Mouse (Mus musculus) liver, adult 2 months (tissue): Measurements from ENCODE around the gene Dst. TPM values are rescaled to one million over a fixed set of nuclear protein-coding genes. Genes with fewer than 3 reads are reported as not detected.

Source experiments
- DNase-seq: peaks from one replicate; pipeline ENCODE4 v3.0.0-alpha.2; 2011; ENCODE audit warnings: low read depth, low spot score; ENCODE audit errors: extremely low read depth
- H3K27ac ChIP-seq: fragments of 200-500 bp; replicated peaks from 2 replicates; pipeline ENCODE4 v1.5.1; 2012; ENCODE audit warnings: low read depth, mild to moderate bottlenecking, control low read depth, inconsistent platforms, low read length; ENCODE audit not compliant: insufficient read depth
- H3K27me3 ChIP-seq: fragments of 200-500 bp; 2 replicates; pipeline ENCODE4 v1.6.1; 2012; ENCODE audit warnings: mild to moderate bottlenecking, moderate library complexity, low read length, inconsistent platforms; ENCODE audit not compliant: control insufficient read depth, insufficient read depth
- H3K36me3 ChIP-seq: fragments of 200-500 bp; 2 replicates; pipeline ENCODE4 v1.6.1; 2012; ENCODE audit warnings: low read length, inconsistent platforms; ENCODE audit not compliant: control insufficient read depth, insufficient read depth
- H3K4me1 ChIP-seq: fragments of 200-500 bp; 2 replicates; pipeline ENCODE4 v1.6.1; 2011; ENCODE audit warnings: low read length; ENCODE audit not compliant: control insufficient read depth, insufficient read depth
- H3K4me3 ChIP-seq: fragments of 200-500 bp; 2 replicates; pipeline ENCODE4 v1.5.1; 2011; ENCODE audit warnings: low read depth, mild to moderate bottlenecking, control low read depth, low read length, moderate library complexity; ENCODE audit not compliant: insufficient read depth
- H3K79me2 ChIP-seq: fragments of 200-500 bp; 2 replicates; pipeline ENCODE4 v1.6.1; 2012; ENCODE audit warnings: inconsistent platforms, mild to moderate bottlenecking, low read length, moderate library complexity; ENCODE audit not compliant: control insufficient read depth, insufficient read depth
- H3K9ac ChIP-seq: fragments of 200-500 bp; 2 replicates; pipeline ENCODE4 v1.6.1; 2012; ENCODE audit warnings: low read depth, mild to moderate bottlenecking, control low read depth, inconsistent platforms, low read length
- CTCF ChIP-seq: fragments of 200-500 bp; IDR thresholded peaks from 2 replicates; pipeline ENCODE4 v1.5.1; 2011; ENCODE audit warnings: low read depth, low read length, control low read depth
- POLR2A ChIP-seq: fragments of 200-500 bp; IDR thresholded peaks from 2 replicates; pipeline ENCODE4 v1.6.1; 2011; ENCODE audit warnings: low read length, control low read depth; ENCODE audit not compliant: insufficient read depth; ENCODE audit errors: extremely low read depth
- WGBS: fragments of 180-500 bp; shearing (Covaris S2); methylation state at CpG from one replicate; pipeline ENCODE4 v1.1.7; 2018; 5-methylcytosine and 5-hydroxymethylcytosine counted together
- polyA plus RNA-seq: library from polyadenylated mRNA; depleted of rRNA; stranded (reverse); fragments of >200 nt; gene quantifications from 2 replicates; pipeline ENCODE4 v1.2.3, GENCODE M21; 2012
- total RNA-seq: library from RNA; depleted of rRNA; stranded (reverse); fragments of >200 nt; gene quantifications from 2 replicates; pipeline ENCODE4 v1.2.3, GENCODE M21; 2014

Dst gene
- total and polyA plus RNA-seq, 2 experiments, result 10.5 to 53.6 TPM

GRCm38 (mm10) chr1:33943943-33944342 lies 35.9 kb downstream of the Dst start:
- 89% methylated on average over 2 of the region's 2 CpGs for WGBS
- Histone ChIP-seq H3K27me3 (no peaks in the 10 kb centered on the region), H3K27ac (no peak overlapping the region), H3K36me3 (no peaks in the 10 kb centered on the region), H3K4me3 (no peak overlapping the region), H3K9ac (no peak overlapping the region), H3K4me1 (no peaks in the 10 kb centered on the region), H3K79me2 (no peaks in the 10 kb centered on the region)
- no peak for DNase-seq
- peak; percentile 40 for TF ChIP-seq CTCF
- TF ChIP-seq POLR2A, result no peak

GRCm38 (mm10) chr1:33944977-33945750 lies 37.1 kb downstream of the Dst start:
- Histone ChIP-seq H3K36me3 (no peaks in the 10 kb centered on the region), H3K79me2 (no peaks in the 10 kb centered on the region), H3K9ac (no peak overlapping the region), H3K27ac (no peak overlapping the region), H3K4me1 (no peaks in the 10 kb centered on the region), H3K4me3 (no peak overlapping the region), H3K27me3 (no peaks in the 10 kb centered on the region)
- DNase-seq, result peak; percentile 22
- TF ChIP-seq POLR2A (no peak), CTCF (no peak)
- WGBS, result 16% methylated on average over 17 of the region's 17 CpGs

GRCm38 (mm10) chr1:33945756-33946155 lies 37.7 kb downstream of the Dst start:
- no peak overlapping the region for H3K4me3 ChIP-seq
- TF ChIP-seq POLR2A, result no peak
- no peak for TF ChIP-seq CTCF
- H3K27ac ChIP-seq, result no peak overlapping the region
- no peaks in the 10 kb centered on the region for H3K79me2 ChIP-seq
- H3K27me3 ChIP-seq, result no peaks in the 10 kb centered on the region
- DNase-seq, result no peak
- no peaks in the 10 kb centered on the region for H3K4me1 ChIP-seq
- no peak overlapping the region for H3K9ac ChIP-seq
- no peaks in the 10 kb centered on the region for H3K36me3 ChIP-seq
- 35% methylated on average over 6 of the region's 6 CpGs for WGBS

GRCm38 (mm10) chr1:33946601-33947395 lies 38.8 kb downstream of the Dst start:
- H3K4me3 ChIP-seq, result no peak overlapping the region
- H3K27ac ChIP-seq, result no peak overlapping the region
- H3K27me3 ChIP-seq, result no peaks in the 10 kb centered on the region
- H3K4me1 ChIP-seq, result no peaks in the 10 kb centered on the region
- H3K36me3 ChIP-seq, result no peaks in the 10 kb centered on the region
- no peaks in the 10 kb centered on the region for H3K79me2 ChIP-seq
- no peak overlapping the region for H3K9ac ChIP-seq
- DNase-seq, result no peak
- no peak for TF ChIP-seq POLR2A
- TF ChIP-seq CTCF, result no peak
- 92% methylated on average over 12 of the region's 12 CpGs for WGBS

GRCm38 (mm10) chr1:33947838-33948237 lies 39.8 kb downstream of the Dst start:
- DNase-seq, result no peak
- H3K9ac ChIP-seq, result no peak overlapping the region
- H3K4me3 ChIP-seq, result no peak overlapping the region
- H3K79me2 ChIP-seq, result no peaks in the 10 kb centered on the region
- H3K4me1 ChIP-seq, result no peaks in the 10 kb centered on the region
- no peak overlapping the region for H3K27ac ChIP-seq
- no peaks in the 10 kb centered on the region for H3K27me3 ChIP-seq
- 72% methylated on average over 6 of the region's 6 CpGs for WGBS
- no peaks in the 10 kb centered on the region for H3K36me3 ChIP-seq
- TF ChIP-seq POLR2A, result no peak
- no peak for TF ChIP-seq CTCF
